In the genomic region with DNA sequence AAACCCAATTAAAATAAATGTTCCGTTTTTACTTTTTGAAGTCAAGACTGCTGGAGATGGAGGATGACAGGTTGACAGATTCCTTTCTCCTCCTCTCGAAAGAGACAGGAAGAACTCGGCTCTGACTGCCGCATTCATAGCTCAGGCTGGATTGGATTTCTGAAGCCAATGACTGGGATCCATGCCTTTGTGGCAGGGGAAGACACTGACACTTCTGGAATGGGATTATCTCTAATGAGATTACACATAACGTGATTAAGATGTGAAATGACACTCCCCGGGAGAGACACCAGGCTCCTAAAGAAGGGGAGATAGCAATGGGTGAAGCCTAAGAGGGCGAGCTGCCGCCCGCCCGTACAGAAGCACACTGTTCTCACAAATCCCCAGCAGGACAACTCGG, we compare ENCODE assay signal across 24 mouse cellular contexts.
DNase-seq lines count a peak whose midpoint lies in the region; ATAC-seq and TF ChIP-seq lines count a peak whose summit lies in the region.
"Had no signal": no experiment of that assay in that cellular context is flagged by ENCODE, and none has a peak within 500 bp of the region (broad histone marks: within the 10 kb centered on the region; RNA-seq: fewer than 3 reads in every experiment).

No protein-coding gene starts in this region.

- H3K9me3 ChIP-seq in heart, embryonic 12.5 days (replicated peaks), result no peaks in the 10 kb centered on the region
- no peaks in the 10 kb centered on the region for H3K9me3 ChIP-seq in midbrain, embryonic 13.5 days
- H3K9me3 ChIP-seq: embryonic facial prominence, embryonic 13.5 days; limb, embryonic 10.5 days; limb, embryonic 15.5 days; liver, embryonic 13.5 days had no signal

- no peaks in the 10 kb centered on the region for H3K4me1 ChIP-seq in heart, embryonic 12.5 days (replicated peaks)
- H3K4me1 ChIP-seq in midbrain, embryonic 13.5 days (replicated peaks), result peaks cover 22% of the 10 kb centered on the region
- no peaks in the 10 kb centered on the region for H3K4me1 ChIP-seq in cerebellum, adult 2 months (ENCODE audit: control insufficient read depth, insufficient read depth, low read length)
- H3K4me1 ChIP-seq in lung, adult 2 months (ENCODE audit: control insufficient read depth, insufficient read depth, low read length), result no peaks in the 10 kb centered on the region
- H3K4me1 ChIP-seq: limb, embryonic 10.5 days; limb, embryonic 15.5 days; liver, embryonic 13.5 days had no signal

- H3K36me3 ChIP-seq in heart, embryonic 12.5 days, result no peaks in the 10 kb centered on the region
- H3K36me3 ChIP-seq in midbrain, embryonic 13.5 days, result no peaks in the 10 kb centered on the region
- H3K36me3 ChIP-seq: embryonic facial prominence, embryonic 13.5 days; limb, embryonic 10.5 days; limb, embryonic 15.5 days; liver, embryonic 13.5 days had no signal

- TF ChIP-seq CTCF in brain, embryonic 14.5 days (IDR thresholded peaks at IDR 0.05; ENCODE audit: borderline replicate concordance, extremely low read depth, insufficient read depth, insufficient read length), result no peak
- TF ChIP-seq CTCF in cerebellum, adult 2 months (IDR thresholded peaks at IDR 0.05; ENCODE audit: borderline replicate concordance, insufficient read depth, low read depth, low read length), result no peak
- TF ChIP-seq CTCF in lung, adult 2 months (IDR thresholded peaks at IDR 0.05; ENCODE audit: insufficient read depth, low read length), result no peak

- H3K4me2 ChIP-seq in heart, embryonic 12.5 days, result peak overlapping the region; percentile 3; the same call in 1 of the 2 replicates
- no peak overlapping the region for H3K4me2 ChIP-seq in midbrain, embryonic 13.5 days (replicated peaks)
- H3K4me2 ChIP-seq: embryonic facial prominence, embryonic 13.5 days; hindbrain, embryonic 14.5 days; limb, embryonic 15.5 days; liver, embryonic 13.5 days had no signal

- no peak overlapping the region for H3K4me3 ChIP-seq in heart, embryonic 12.5 days
- no peak overlapping the region for H3K4me3 ChIP-seq in midbrain, embryonic 13.5 days (replicated peaks)
- no peak overlapping the region for H3K4me3 ChIP-seq in cerebellum, adult 2 months (replicated peaks; ENCODE audit: insufficient read depth, low read depth, low read length)
- H3K4me3 ChIP-seq in lung, adult 2 months (replicated peaks; ENCODE audit: extremely low read depth, low read depth, low read length), result no peak overlapping the region
- H3K4me3 ChIP-seq: embryonic facial prominence, embryonic 13.5 days; gastrocnemius, adult 2 months; limb, embryonic 10.5 days; limb, embryonic 15.5 days; liver, embryonic 13.5 days had no signal

- intact Hi-C loops in heart, postnatal 10 days (cut with DNase I), result no loop called here

- H3K9ac ChIP-seq in heart, embryonic 12.5 days, result no peak overlapping the region
- H3K9ac ChIP-seq in midbrain, embryonic 13.5 days (replicated peaks), result no peak overlapping the region
- H3K9ac ChIP-seq: embryonic facial prominence, embryonic 13.5 days; hindbrain, embryonic 14.5 days; limb, embryonic 15.5 days; liver, embryonic 13.5 days had no signal

- no peak for ATAC-seq in heart, embryonic 12.5 days (ENCODE audit: insufficient number of reproducible peaks, low FRiP score)
- peak; percentile 48 for ATAC-seq in midbrain, embryonic 13.5 days
- ATAC-seq: activated CD4-positive, CD25-positive, alpha-beta regulatory T cell, adult 4 months; intestine, postnatal 0 days had no signal

- no peak overlapping the region for H3K27ac ChIP-seq in heart, embryonic 12.5 days (ENCODE audit: poor library complexity, severe bottlenecking)
- no peak overlapping the region for H3K27ac ChIP-seq in midbrain, embryonic 13.5 days
- H3K27ac ChIP-seq in cerebellum, adult 2 months (ENCODE audit: insufficient read depth, low read length), result no peak overlapping the region
- H3K27ac ChIP-seq: embryonic facial prominence, embryonic 13.5 days; gastrocnemius, adult 2 months; limb, embryonic 10.5 days; limb, embryonic 15.5 days; liver, embryonic 13.5 days had no signal

- peaks cover 7% of the 10 kb centered on the region; the same call in 1 of the 2 replicates for H3K27me3 ChIP-seq in heart, embryonic 12.5 days (replicated peaks)
- no peaks in the 10 kb centered on the region; the same call in 1 of the 2 replicates for H3K27me3 ChIP-seq in midbrain, embryonic 13.5 days
- H3K27me3 ChIP-seq in cerebellum, adult 2 months (ENCODE audit: control insufficient read depth, insufficient read depth, low read length), result no peaks in the 10 kb centered on the region; the same call in 1 of the 2 replicates
- H3K27me3 ChIP-seq: embryonic facial prominence, embryonic 13.5 days; limb, embryonic 15.5 days; liver, embryonic 13.5 days had no signal

- WGBS in heart, embryonic 12.5 days, result 26% methylated on average over 11 of the region's 11 CpGs
- 22% methylated on average over 11 of the region's 11 CpGs for WGBS in midbrain, embryonic 13.5 days
- 71% methylated on average over 11 of the region's 11 CpGs for WGBS in cerebellum, adult 2 months
- WGBS in lung, adult 2 months, result 43% methylated on average over 11 of the region's 11 CpGs

- DNase-seq in heart, postnatal 10 days, result no peak
- peak; percentile 59 for DNase-seq in brain, embryonic 14.5 days (ENCODE audit: low read depth)
- DNase-seq in retina, embryonic 14.5 days (ENCODE audit: low spot score), result peak; percentile 46
- no peak for DNase-seq in cerebellum, adult 2 months
- no peak for DNase-seq in lung, adult 2 months
- DNase-seq: adrenal gland, adult 8-10 months; B cell, adult 2 months; cerebellum, adult 11 months; cerebellum, postnatal 10 days; gastrocnemius, adult 2 months; kidney, adult 9 months; kidney, postnatal 10 days; liver, embryonic 13.5 days; lung, adult 18-20 months; lung, postnatal 14 days; thymus, postnatal 4 days had no signal

- no peak for TF ChIP-seq POLR2A in brain, embryonic 14.5 days (IDR thresholded peaks at IDR 0.05; ENCODE audit: borderline replicate concordance, extremely low read depth, insufficient read depth, insufficient read length, poor library complexity, severe bottlenecking)
- TF ChIP-seq POLR2A in cerebellum, adult 2 months (IDR thresholded peaks at IDR 0.05; ENCODE audit: borderline replicate concordance, insufficient read depth, low read length), result no peak
- no peak for TF ChIP-seq POLR2A in lung, adult 2 months (IDR thresholded peaks at IDR 0.05; ENCODE audit: borderline replicate concordance, extremely low read depth, low read depth, low read length)

Comparison
In these comparisons a context has a peak if more than half of its experiments do, and no peak if none do; other contexts are left out.
1. DNase-seq: peak in brain, embryonic 14.5 days (single experiment) and retina, embryonic 14.5 days (single experiment); none in heart, postnatal 10 days (0 of 2), cerebellum, adult 2 months (0 of 2) and lung, adult 2 months (single experiment).